9 mouse cellular contexts compared by ENCODE assay signal in the genomic region with DNA sequence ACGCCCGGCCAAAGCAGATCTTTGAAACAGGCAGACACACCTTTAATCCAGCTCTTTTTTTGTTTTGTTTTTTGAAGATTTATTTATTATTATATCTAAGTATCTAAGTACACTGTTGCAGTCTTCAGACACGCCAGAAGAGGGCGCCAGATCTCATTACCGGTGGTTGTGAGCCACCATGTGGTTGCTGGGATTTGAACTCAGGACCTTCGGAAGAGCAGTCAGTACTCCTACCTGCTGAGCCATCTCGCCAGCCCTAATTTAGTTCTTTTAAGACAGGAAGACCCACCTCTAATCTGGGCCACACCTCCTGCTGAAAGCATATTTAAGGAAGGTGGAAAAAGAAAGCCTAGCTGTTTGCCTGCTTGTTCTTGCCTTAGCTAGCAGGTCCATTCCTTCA. TPM values are rescaled to one million over a fixed set of nuclear protein-coding genes. Genes with fewer than 3 reads are reported as not detected.
DNase-seq lines count a peak whose midpoint lies in the region; ATAC-seq and TF ChIP-seq lines count a peak whose summit lies in the region.
"Had no signal": no experiment of that assay in that cellular context is flagged by ENCODE, and none has a peak within 500 bp of the region (broad histone marks: within the 10 kb centered on the region; RNA-seq: fewer than 3 reads in every experiment).

No protein-coding gene starts in this region.

- no peak for ATAC-seq in kidney, postnatal 0 days (replicated peaks; ENCODE audit: low FRiP score, low read depth)
- no peak for ATAC-seq in kidney, embryonic 14.5 days (ENCODE audit: low FRiP score, low TSS enrichment)

- DNase-seq in kidney, postnatal 0 days (ENCODE audit: low spot score), result no peak
- peak; percentile 27 for DNase-seq in thymus, adult 2 months
- DNase-seq in thymus, adult 18-20 months, result no peak
- no peak for DNase-seq in frontal cortex, postnatal 14 days (ENCODE audit: low spot score in 2 of 2)
- DNase-seq in heart, embryonic 10.5 days (ENCODE audit: low spot score), result no peak
- no peak for DNase-seq in c-Kit-positive CD71-positive TER-119-positive erythroid progenitor cells, embryonic 14.5 days (ENCODE audit: low spot score)
- DNase-seq: adrenal gland, adult 2 months had no signal

- no peaks in the 10 kb centered on the region for H3K27me3 ChIP-seq in kidney, postnatal 0 days (ENCODE audit: insufficient read depth, low read length)
- no peaks in the 10 kb centered on the region for H3K27me3 ChIP-seq in kidney, embryonic 14.5 days (ENCODE audit: control insufficient read depth, insufficient read depth, low read length)
- H3K27me3 ChIP-seq in thymus, adult 2 months (ENCODE audit: control insufficient read depth, insufficient read depth, low read length), result no peaks in the 10 kb centered on the region
- H3K27me3 ChIP-seq in heart, embryonic 10.5 days (ENCODE audit: insufficient read depth, poor library complexity, severe bottlenecking), result no peaks in the 10 kb centered on the region; the same call in 1 of the 2 replicates

- H3K27ac ChIP-seq in kidney, postnatal 0 days, result no peak overlapping the region
- H3K27ac ChIP-seq in kidney, embryonic 14.5 days (ENCODE audit: low read depth, low read length), result no peak overlapping the region
- no peak overlapping the region for H3K27ac ChIP-seq in thymus, adult 2 months (ENCODE audit: control insufficient read depth, insufficient read depth, low read length)
- H3K27ac ChIP-seq in bone marrow macrophage, adult 2 months (ENCODE audit: insufficient read depth, low read depth, low read length), result no peak overlapping the region
- H3K27ac ChIP-seq in heart, embryonic 10.5 days, result no peak overlapping the region

- WGBS in kidney, postnatal 0 days, result 59% methylated on average over 7 of the region's 7 CpGs
- WGBS in kidney, embryonic 14.5 days, result 57% methylated on average over 7 of the region's 7 CpGs
- WGBS in thymus, adult 2 months, result 55% methylated on average over 7 of the region's 7 CpGs
- 50% methylated on average over 7 of the region's 7 CpGs for WGBS in heart, embryonic 10.5 days

- no peaks in the 10 kb centered on the region for H3K4me1 ChIP-seq in kidney, postnatal 0 days (replicated peaks; ENCODE audit: insufficient read depth, low read length)
- peaks cover 9% of the 10 kb centered on the region; the same call in 1 of the 2 replicates for H3K4me1 ChIP-seq in kidney, embryonic 14.5 days (ENCODE audit: control insufficient read depth, insufficient read depth, low read length)
- H3K4me1 ChIP-seq in thymus, adult 2 months (replicated peaks; ENCODE audit: control insufficient read depth, insufficient read depth, low read length), result peaks cover 12% of the 10 kb centered on the region
- peaks cover 6% of the 10 kb centered on the region for H3K4me1 ChIP-seq in bone marrow macrophage, adult 2 months (ENCODE audit: control insufficient read depth, insufficient read depth, low read length)
- peaks cover 16% of the 10 kb centered on the region for H3K4me1 ChIP-seq in heart, embryonic 10.5 days

- no peaks in the 10 kb centered on the region for H3K36me3 ChIP-seq in kidney, postnatal 0 days (ENCODE audit: insufficient read depth, low read length)
- H3K36me3 ChIP-seq in kidney, embryonic 14.5 days (ENCODE audit: control insufficient read depth, insufficient read depth, low read length), result no peaks in the 10 kb centered on the region
- no peaks in the 10 kb centered on the region for H3K36me3 ChIP-seq in thymus, adult 2 months (ENCODE audit: control insufficient read depth, insufficient read depth, low read length)
- H3K36me3 ChIP-seq in heart, embryonic 10.5 days, result no peaks in the 10 kb centered on the region

- H3K4me2 ChIP-seq in kidney, postnatal 0 days (ENCODE audit: low read length), result no peak overlapping the region
- H3K4me2 ChIP-seq in kidney, embryonic 14.5 days (replicated peaks; ENCODE audit: low read depth, low read length), result no peak overlapping the region

- no peak overlapping the region for H3K4me3 ChIP-seq in kidney, postnatal 0 days (replicated peaks; ENCODE audit: low read depth, low read length)
- H3K4me3 ChIP-seq in kidney, embryonic 14.5 days (ENCODE audit: low read length), result no peak overlapping the region
- H3K4me3 ChIP-seq in thymus, adult 2 months (ENCODE audit: control insufficient read depth, insufficient read depth, low read length), result no peak overlapping the region
- H3K4me3 ChIP-seq in bone marrow macrophage, adult 2 months (ENCODE audit: insufficient read depth, low read length), result no peak overlapping the region
- H3K4me3 ChIP-seq in heart, embryonic 10.5 days, result no peak overlapping the region

- no peak for TF ChIP-seq POLR2A in thymus, adult 2 months (IDR thresholded peaks at IDR 0.05; ENCODE audit: control insufficient read depth, extremely low read depth, insufficient read depth, low read length, poor library complexity)
- no peak for TF ChIP-seq POLR2A in bone marrow macrophage, adult 2 months (IDR thresholded peaks at IDR 0.05; ENCODE audit: borderline replicate concordance, low read depth, low read length)

- H3K9me3 ChIP-seq in kidney, postnatal 0 days (replicated peaks; ENCODE audit: low read length), result no peaks in the 10 kb centered on the region
- H3K9me3 ChIP-seq in kidney, embryonic 14.5 days (ENCODE audit: control insufficient read depth, low read length), result no peaks in the 10 kb centered on the region
- H3K9me3 ChIP-seq in heart, embryonic 10.5 days, result no peaks in the 10 kb centered on the region

- TF ChIP-seq CTCF in kidney, postnatal 0 days (IDR thresholded peaks at IDR 0.05; ENCODE audit: low read depth), result peak; percentile 60
- peak; percentile 54; the same call in 1 of the 2 replicates for TF ChIP-seq CTCF in thymus, adult 2 months (IDR thresholded peaks at IDR 0.05; ENCODE audit: borderline replicate concordance, control insufficient read depth, extremely low read depth, insufficient read depth, low read length, poor library complexity)
- peak; percentile 60 for TF ChIP-seq CTCF in bone marrow macrophage, adult 2 months (IDR thresholded peaks at IDR 0.05; ENCODE audit: low read depth, low read length)

- H3K9ac ChIP-seq in kidney, postnatal 0 days (ENCODE audit: low read depth, low read length), result no peak overlapping the region
- H3K9ac ChIP-seq in kidney, embryonic 14.5 days (ENCODE audit: low read depth, low read length), result no peak overlapping the region

RNA-seq across cellular contexts. Expression of gene Snrpc, which starts 7.5 kb away (rescaled TPM):
- polyA plus RNA-seq in kidney, postnatal 0 days (2015; fragmentation: Nextera tagmentation; extraction: Ambion mirVana), result 258 and 263 TPM in 2 replicates
- polyA plus RNA-seq in kidney, embryonic 14.5 days (2014; fragmentation: Nextera tagmentation; extraction: Ambion mirVana), result 349 and 425 TPM in 2 replicates
- 192 and 207 TPM in 2 replicates for polyA plus RNA-seq in thymus, adult 2 months (2012; rRNA removed)
- 105 and 113 TPM in 2 replicates for polyA plus RNA-seq in bone marrow macrophage, adult 2 months (2012; ENCODE audit: insufficient read depth, insufficient read length, missing spikeins)
- 266 and 331 TPM in 2 replicates for polyA plus RNA-seq in heart, embryonic 10.5 days (2016; fragmentation: Nextera tagmentation; extraction: Ambion mirVana)

RNA-seq across cellular contexts. Expression of gene D17Wsu92e, which starts 10.0 kb away (rescaled TPM):
- 19.6 and 20.4 TPM in 2 replicates for polyA plus RNA-seq in kidney, postnatal 0 days (2015; fragmentation: Nextera tagmentation; extraction: Ambion mirVana)
- 15.3 and 21.6 TPM in 2 replicates for polyA plus RNA-seq in kidney, embryonic 14.5 days (2014; fragmentation: Nextera tagmentation; extraction: Ambion mirVana)
- 97.5 and 104 TPM in 2 replicates for polyA plus RNA-seq in thymus, adult 2 months (2012; rRNA removed)
- 75.8 and 81.8 TPM in 2 replicates for polyA plus RNA-seq in bone marrow macrophage, adult 2 months (2012; ENCODE audit: insufficient read depth, insufficient read length, missing spikeins)
- polyA plus RNA-seq in heart, embryonic 10.5 days (2016; fragmentation: Nextera tagmentation; extraction: Ambion mirVana), result 11.9 and 17.2 TPM in 2 replicates

RNA-seq across cellular contexts. Expression of gene Uhrf1bp1, which starts 25.8 kb away (rescaled TPM):
- 3.4 and 3.6 TPM in 2 replicates for polyA plus RNA-seq in kidney, postnatal 0 days (2015; fragmentation: Nextera tagmentation; extraction: Ambion mirVana)
- polyA plus RNA-seq in kidney, embryonic 14.5 days (2014; fragmentation: Nextera tagmentation; extraction: Ambion mirVana), result 6.2 and 7.4 TPM in 2 replicates
- polyA plus RNA-seq in thymus, adult 2 months (2012; rRNA removed), result 4.4 and 4.7 TPM in 2 replicates
- 7.5 TPM in 2 replicates for polyA plus RNA-seq in bone marrow macrophage, adult 2 months (2012; ENCODE audit: insufficient read depth, insufficient read length, missing spikeins)
- 5.0 and 6.2 TPM in 2 replicates for polyA plus RNA-seq in heart, embryonic 10.5 days (2016; fragmentation: Nextera tagmentation; extraction: Ambion mirVana)
